Mouse (Mus musculus) limb, embryonic 10.5 days (tissue): Measurements from ENCODE around the gene Fbxw28. TPM values are rescaled to one million over a fixed set of nuclear protein-coding genes. Genes with fewer than 3 reads are reported as not detected.
"Not testable (repeated sequence)": the region's sequence is repeated elsewhere in the genome, so short reads cannot be mapped to it uniquely, and the experiment has no call there.

ENCODE experiments used
- DNase-seq: peaks from one replicate; pipeline ENCODE4 v3.0.0-alpha.2; 2017; ENCODE audit warnings: low spot score
- H3K27ac ChIP-seq: fragments of 300-500 bp; sonication (generic); 2 replicates; pipeline ENCODE4 v1.5.1; 2016; ENCODE audit warnings: mild to moderate bottlenecking
- H3K27me3 ChIP-seq: fragments of 300-500 bp; sonication (generic); 2 replicates; pipeline ENCODE4 v1.6.1; 2016; ENCODE audit warnings: low read depth, mild to moderate bottlenecking; ENCODE audit not compliant: poor library complexity, severe bottlenecking
- H3K36me3 ChIP-seq: fragments of 300-500 bp; sonication (generic); 2 replicates; pipeline ENCODE4 v1.6.1; 2016; ENCODE audit warnings: mild to moderate bottlenecking, moderate library complexity
- H3K4me1 ChIP-seq: fragments of 300-500 bp; sonication (generic); 2 replicates; pipeline ENCODE4 v1.6.1; 2016
- H3K4me3 ChIP-seq: fragments of 300-500 bp; sonication (generic); 2 replicates; pipeline ENCODE4 v1.5.1; 2016; ENCODE audit warnings: mild to moderate bottlenecking, moderate library complexity
- H3K9me3 ChIP-seq: fragments of 300-500 bp; sonication (generic); replicated peaks from 2 replicates; pipeline ENCODE4 v1.6.1; 2016; ENCODE audit warnings: mild to moderate bottlenecking
- WGBS: fragments of 180-500 bp; shearing (Covaris S2); methylation state at CpG from one replicate; pipeline ENCODE4 v1.1.7; 2016; 5-methylcytosine and 5-hydroxymethylcytosine counted together
- polyA plus RNA-seq: library from polyadenylated mRNA; unstranded; fragments of >200 nt; fragmentation: Nextera tagmentation; extraction: Ambion mirVana; gene quantifications from 2 replicates; pipeline ENCODE4 v1.2.1, GENCODE M21; 2016

The Fbxw28 gene
- polyA plus RNA-seq, result not detected in 2 replicates

DNA sequence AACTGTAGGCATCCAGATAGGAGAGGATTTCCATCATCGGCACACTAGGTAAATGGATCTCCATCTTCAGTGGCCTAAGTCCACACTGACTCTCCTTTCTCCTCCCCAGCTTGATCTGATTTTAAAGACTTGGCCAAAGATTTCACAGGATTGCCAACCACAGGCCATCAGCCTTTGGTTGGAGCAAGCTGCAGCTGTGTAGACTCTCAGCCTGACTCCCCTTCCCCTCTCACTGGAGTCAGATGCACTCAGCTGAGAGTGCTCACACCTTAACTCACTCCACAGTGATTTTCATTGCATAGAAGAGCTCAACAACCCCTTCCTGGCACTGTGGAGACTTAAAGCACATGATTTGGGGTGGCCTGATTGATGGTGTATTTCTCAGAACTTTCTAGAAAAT lies at the start of gene Fbxw28:
Gene Fbxw28, minus strand, starts transcription at position 101 of the 400 bp plus-strand sequence.
- WGBS, result 88% methylated on average over 1 of the region's 1 CpGs
- not testable (repeated sequence) for H3K4me3 ChIP-seq, H3K27me3 ChIP-seq, H3K4me1 ChIP-seq, H3K36me3 ChIP-seq, H3K9me3 ChIP-seq, H3K27ac ChIP-seq, DNase-seq

DNA sequence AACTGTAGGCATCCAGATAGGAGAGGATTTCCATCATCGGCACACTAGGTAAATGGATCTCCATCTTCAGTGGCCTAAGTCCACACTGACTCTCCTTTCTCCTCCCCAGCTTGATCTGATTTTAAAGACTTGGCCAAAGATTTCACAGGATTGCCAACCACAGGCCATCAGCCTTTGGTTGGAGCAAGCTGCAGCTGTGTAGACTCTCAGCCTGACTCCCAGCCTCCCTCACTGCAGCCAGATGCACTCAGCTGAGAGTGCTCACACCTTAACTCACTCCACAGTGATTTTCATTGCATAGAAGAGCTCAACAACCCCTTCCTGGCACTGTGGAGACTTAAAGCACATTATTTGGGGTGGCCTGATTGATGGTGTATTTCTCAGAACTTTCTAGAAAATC lies 51.9 kb downstream of the Fbxw28 start, which contains the start of gene Fbxw14:
Gene Fbxw14, minus strand, starts transcription at position 101 of the 400 bp plus-strand sequence.
- DNase-seq, H3K4me1 ChIP-seq, H3K4me3 ChIP-seq, H3K9me3 ChIP-seq, H3K27me3 ChIP-seq, H3K36me3 ChIP-seq, H3K27ac ChIP-seq: not testable (repeated sequence)
- whole genome bisulfite sequencing, result 86% methylated on average over 1 of the region's 1 CpGs

Other genes with a start within 250 kb of the Fbxw28 start
- 18.6 and 23.7 TPM in 2 replicates for gene Plxnb1, start 244.3 kb downstream of the Fbxw28 start, polyA plus RNA-seq
- not detected in 2 replicates for gene Fbxw21, start 177.6 kb downstream of the Fbxw28 start, polyA plus RNA-seq
- not detected in 2 replicates for gene Fbxw13, start 143.7 kb downstream of the Fbxw28 start, polyA plus RNA-seq
- gene Fbxw20, start 104.9 kb downstream of the Fbxw28 start, polyA plus RNA-seq, result not detected in 2 replicates
- not detected in 2 replicates for gene Fbxw14, start 52.0 kb downstream of the Fbxw28 start, polyA plus RNA-seq
- gene Fbxw22, start 64.6 kb upstream of the Fbxw28 start, polyA plus RNA-seq, result not detected in 2 replicates
- gene Fbxw16, start 109.5 kb upstream of the Fbxw28 start, polyA plus RNA-seq, result not detected in 2 replicates
- not detected in 2 replicates for gene Fbxw19, start 156.2 kb upstream of the Fbxw28 start, polyA plus RNA-seq
- gene Fbxw15, start 228.6 kb upstream of the Fbxw28 start, polyA plus RNA-seq, result not detected in 2 replicates